Mouse (Mus musculus): ENCODE measurements around the gene Vangl2. TPM values are rescaled to one million over a fixed set of nuclear protein-coding genes. Genes with fewer than 3 reads are reported as not detected.
"Not testable (repeated sequence)": the region's sequence is repeated elsewhere in the genome, so short reads cannot be mapped to it uniquely, and the experiment has no call there.

Gene Vangl2
- total RNA-seq, 2 experiments from 2014 or later: 1.5 to 3.0 TPM

- ATAC-seq (replicated peaks; ENCODE audit: poor library complexity, severe bottlenecking): no peak
Measured at GRCm38 (mm10) chr1:171976826-171977539, 51.3 kb downstream of the Vangl2 start.

GRCm38 (mm10) chr1:171975831-171976230, 52.4 kb downstream of the Vangl2 start:
- no peak for ATAC-seq (replicated peaks; ENCODE audit: poor library complexity, severe bottlenecking)

- ATAC-seq (replicated peaks; ENCODE audit: poor library complexity, severe bottlenecking): no peak
Measured at GRCm38 (mm10) chr1:171975377-171975776, 52.9 kb downstream of the Vangl2 start.

GRCm38 (mm10) chr1:171974361-171974760, 53.9 kb downstream of the Vangl2 start:
- ATAC-seq (replicated peaks; ENCODE audit: poor library complexity, severe bottlenecking): not testable (repeated sequence)

GRCm38 (mm10) chr1:171970854-171971586, 57.2 kb downstream of the Vangl2 start:
- ATAC-seq (replicated peaks; ENCODE audit: poor library complexity, severe bottlenecking): no peak

GRCm38 (mm10) chr1:171969221-171969620, 59.0 kb downstream of the Vangl2 start:
- no peak for ATAC-seq (replicated peaks; ENCODE audit: poor library complexity, severe bottlenecking)

GRCm38 (mm10) chr1:171966054-171966790, 62.0 kb downstream of the Vangl2 start:
- no peak for ATAC-seq (replicated peaks; ENCODE audit: poor library complexity, severe bottlenecking)

GRCm38 (mm10) chr1:171963613-171964012, 64.6 kb downstream of the Vangl2 start:
- ATAC-seq (replicated peaks; ENCODE audit: poor library complexity, severe bottlenecking): no peak

GRCm38 (mm10) chr1:171961704-171962103, 66.5 kb downstream of the Vangl2 start:
- no peak for ATAC-seq (replicated peaks; ENCODE audit: poor library complexity, severe bottlenecking)

GRCm38 (mm10) chr1:171960726-171961125, 67.5 kb downstream of the Vangl2 start:
- no peak for ATAC-seq (replicated peaks; ENCODE audit: poor library complexity, severe bottlenecking)

GRCm38 (mm10) chr1:171957411-171957810, 70.8 kb downstream of the Vangl2 start:
- peak; percentile 96 for ATAC-seq (replicated peaks; ENCODE audit: poor library complexity, severe bottlenecking)

- peak; percentile 51 for ATAC-seq (replicated peaks; ENCODE audit: poor library complexity, severe bottlenecking)
Measured at GRCm38 (mm10) chr1:171955071-171955470, 73.2 kb downstream of the Vangl2 start.

Other genes starting within 250 kb of the Vangl2 start
- 27.8 and 46.4 TPM in 2 replicates for gene Cd84, start 188.7 kb downstream of the Vangl2 start, total RNA-seq (2014; fragmentation: Nextera tagmentation)
- 65.1 and 76.7 TPM in 2 replicates for gene Cd84, start 188.7 kb downstream of the Vangl2 start, total RNA-seq (2017)
- 1.6 and 2.3 TPM in 2 replicates for gene Gm10521, start 132.8 kb downstream of the Vangl2 start, total RNA-seq (2014; fragmentation: Nextera tagmentation)
- 1.3 and 1.9 TPM in 2 replicates for gene Gm10521, start 132.8 kb downstream of the Vangl2 start, total RNA-seq (2017)
- gene Slamf6, start 110.9 kb downstream of the Vangl2 start, total RNA-seq (2014; fragmentation: Nextera tagmentation): 1.9 and 4.8 TPM in 2 replicates
- 1.4 and 4.7 TPM in 2 replicates for gene Slamf6, start 110.9 kb downstream of the Vangl2 start, total RNA-seq (2017)
- not detected in 2 replicates for gene Nhlh1, start 29.1 kb upstream of the Vangl2 start, total RNA-seq (2014; fragmentation: Nextera tagmentation)
- not detected in 2 replicates for gene Nhlh1, start 29.1 kb upstream of the Vangl2 start, total RNA-seq (2017)
- 183 and 188 TPM in 2 replicates for gene Copa, start 54.1 kb upstream of the Vangl2 start, total RNA-seq (2014; fragmentation: Nextera tagmentation)
- 175 and 184 TPM in 2 replicates for gene Copa, start 54.1 kb upstream of the Vangl2 start, total RNA-seq (2017)
- gene Ncstn, start 54.4 kb upstream of the Vangl2 start, total RNA-seq (2014; fragmentation: Nextera tagmentation): 63.1 and 77.4 TPM in 2 replicates
- 29.3 and 38.9 TPM in 2 replicates for gene Ncstn, start 54.4 kb upstream of the Vangl2 start, total RNA-seq (2017)
- 28.3 and 40.3 TPM in 2 replicates for gene Pex19, start 98.3 kb upstream of the Vangl2 start, total RNA-seq (2014; fragmentation: Nextera tagmentation)
- gene Pex19, start 98.3 kb upstream of the Vangl2 start, total RNA-seq (2017): 35.8 and 47.3 TPM in 2 replicates
- 68.0 and 76.2 TPM in 2 replicates for gene Dcaf8, start 119.6 kb upstream of the Vangl2 start, total RNA-seq (2014; fragmentation: Nextera tagmentation)
- gene Dcaf8, start 119.6 kb upstream of the Vangl2 start, total RNA-seq (2017): 107 and 114 TPM in 2 replicates
- gene Pea15a, start 178.4 kb upstream of the Vangl2 start, total RNA-seq (2014; fragmentation: Nextera tagmentation): 3.5 and 6.0 TPM in 2 replicates
- gene Pea15a, start 178.4 kb upstream of the Vangl2 start, total RNA-seq (2017): 1.2 and 1.7 TPM in 2 replicates
- not detected in 2 replicates for gene Casq1, start 191.4 kb upstream of the Vangl2 start, total RNA-seq (2014; fragmentation: Nextera tagmentation)
- not detected in 2 replicates for gene Casq1, start 191.4 kb upstream of the Vangl2 start, total RNA-seq (2017)
- not detected in 2 replicates for gene Atp1a4, start 230.0 kb upstream of the Vangl2 start, total RNA-seq (2014; fragmentation: Nextera tagmentation)
- gene Atp1a4, start 230.0 kb upstream of the Vangl2 start, total RNA-seq (2017): not detected in 2 replicates
- gene Igsf8, start 233.2 kb upstream of the Vangl2 start, total RNA-seq (2014; fragmentation: Nextera tagmentation): 53.7 and 58.4 TPM in 2 replicates
- gene Igsf8, start 233.2 kb upstream of the Vangl2 start, total RNA-seq (2017): 24.8 and 25.0 TPM in 2 replicates